ENCODE assay signal across 8 mouse cellular contexts in the genomic region with DNA sequence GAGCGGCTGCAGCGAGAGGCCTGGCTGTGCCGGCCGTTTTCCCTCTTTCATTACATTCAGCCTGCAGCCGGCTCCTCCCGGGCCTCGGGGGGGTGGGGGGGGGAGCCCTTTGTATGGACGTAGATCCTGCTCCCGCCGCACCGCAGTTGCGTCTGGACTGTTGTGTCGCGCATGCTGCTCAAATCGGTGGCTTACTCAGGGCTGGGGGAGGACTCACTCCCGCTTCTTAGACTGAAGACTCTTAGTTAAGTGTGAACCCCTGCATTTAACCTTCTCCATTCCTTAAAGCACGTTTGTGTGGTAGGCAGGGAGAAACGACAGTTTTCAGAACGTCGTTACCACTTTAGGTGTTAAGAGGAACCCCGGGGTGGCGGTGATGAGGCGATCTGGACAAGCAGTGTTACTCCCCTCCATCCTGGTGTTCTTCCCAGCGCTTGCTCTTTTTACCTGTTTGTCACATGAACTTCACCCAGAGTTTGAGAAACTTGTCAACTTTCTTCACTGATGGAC. TPM values are rescaled to one million over a fixed set of nuclear protein-coding genes. Genes with fewer than 3 reads are reported as not detected.
DNase-seq lines count a peak whose midpoint lies in the region; ATAC-seq and TF ChIP-seq lines count a peak whose summit lies in the region.

No protein-coding gene starts in this region.

- ATAC-seq in kidney, embryonic 16.5 days (ENCODE audit: low FRiP score, low TSS enrichment), result peak; percentile 25; the same call in 1 of the 2 replicates
- peak; percentile 38 for ATAC-seq in G1E (ENCODE audit: extremely low read depth, insufficient number of reproducible peaks, low FRiP score, poor library complexity, severe bottlenecking)
- ATAC-seq in intestine, embryonic 14.5 days (replicated peaks; ENCODE audit: low FRiP score, low TSS enrichment, low read depth), result peak; percentile 64
- ATAC-seq in midbrain, embryonic 14.5 days (ENCODE audit: low FRiP score, low TSS enrichment), result peak; percentile 74; the same call in 1 of the 2 replicates

- peak overlapping the region; percentile 90 for H3K9ac ChIP-seq in kidney, embryonic 16.5 days (replicated peaks; ENCODE audit: low read length)
- H3K9ac ChIP-seq in intestine, embryonic 14.5 days (ENCODE audit: low read length), result peak overlapping the region; percentile 85
- H3K9ac ChIP-seq in midbrain, embryonic 14.5 days (replicated peaks; ENCODE audit: low read length), result peak overlapping the region; percentile 89

- H3K4me1 ChIP-seq in kidney, embryonic 16.5 days (ENCODE audit: insufficient read depth, low read length), result peaks cover 7% of the 10 kb centered on the region; the same call in 1 of the 2 replicates
- H3K4me1 ChIP-seq in G1E (ENCODE audit: insufficient read depth, low read depth, low read length), result peaks cover 19% of the 10 kb centered on the region
- H3K4me1 ChIP-seq in erythroblast, embryonic 14.5 days (ENCODE audit: control insufficient read depth), result peaks cover 20% of the 10 kb centered on the region
- H3K4me1 ChIP-seq in intestine, embryonic 14.5 days (replicated peaks; ENCODE audit: control insufficient read depth, insufficient read depth, low read length), result peaks cover 7% of the 10 kb centered on the region; the same call in 1 of the 2 replicates
- H3K4me1 ChIP-seq in midbrain, embryonic 14.5 days (ENCODE audit: control insufficient read depth, insufficient read depth, low read length), result peaks cover 11% of the 10 kb centered on the region

- no peak for DNase-seq in kidney, adult 11 months
- DNase-seq in G1E (ENCODE audit: low spot score), result peak; percentile 23
- DNase-seq in intestine, embryonic 14.5 days (ENCODE audit: low spot score), result no peak
- no peak for DNase-seq in midbrain, embryonic 14.5 days
- no peak for DNase-seq in left cerebral cortex, postnatal 25 days (ENCODE audit: low spot score in 2 of 2)
- no peak for DNase-seq in right cerebral cortex, postnatal 14 days

- under 1% methylated on average over 24 of the region's 24 CpGs for WGBS in kidney, embryonic 16.5 days
- under 1% methylated on average over 23 of the region's 24 CpGs for WGBS in intestine, embryonic 14.5 days
- WGBS in midbrain, embryonic 14.5 days, result under 1% methylated on average over 24 of the region's 24 CpGs

- no peaks in the 10 kb centered on the region for H3K9me3 ChIP-seq in kidney, embryonic 16.5 days (ENCODE audit: low read length)
- no peaks in the 10 kb centered on the region for H3K9me3 ChIP-seq in G1E (replicated peaks)
- H3K9me3 ChIP-seq in erythroblast, embryonic 14.5 days (ENCODE audit: control insufficient read depth, low read length), result no peaks in the 10 kb centered on the region
- no peaks in the 10 kb centered on the region for H3K9me3 ChIP-seq in intestine, embryonic 14.5 days (ENCODE audit: control insufficient read depth, low read length)
- H3K9me3 ChIP-seq in midbrain, embryonic 14.5 days (ENCODE audit: control insufficient read depth, low read length), result no peaks in the 10 kb centered on the region

- intact Hi-C loops in left cerebral cortex, postnatal 25 days (cut with DNase I), result no loop called here

- H3K36me3 ChIP-seq in kidney, embryonic 16.5 days (ENCODE audit: insufficient read depth, low read length), result no peaks in the 10 kb centered on the region
- peaks cover 24% of the 10 kb centered on the region for H3K36me3 ChIP-seq in G1E (replicated peaks)
- H3K36me3 ChIP-seq in erythroblast, embryonic 14.5 days (ENCODE audit: control insufficient read depth), result no peaks in the 10 kb centered on the region; the same call in 1 of the 2 replicates
- H3K36me3 ChIP-seq in intestine, embryonic 14.5 days (ENCODE audit: control insufficient read depth, insufficient read depth, low read length), result no peaks in the 10 kb centered on the region
- H3K36me3 ChIP-seq in midbrain, embryonic 14.5 days (ENCODE audit: control insufficient read depth, insufficient read depth, low read length), result no peaks in the 10 kb centered on the region

- H3K27me3 ChIP-seq in kidney, embryonic 16.5 days (ENCODE audit: insufficient read depth, low read length), result no peaks in the 10 kb centered on the region
- no peaks in the 10 kb centered on the region; the same call in 1 of the 2 replicates for H3K27me3 ChIP-seq in G1E (ENCODE audit: insufficient read depth, low read length)
- H3K27me3 ChIP-seq in erythroblast, embryonic 14.5 days (ENCODE audit: control insufficient read depth), result no peaks in the 10 kb centered on the region; the same call in 1 of the 2 replicates
- H3K27me3 ChIP-seq in intestine, embryonic 14.5 days (replicated peaks; ENCODE audit: control insufficient read depth, insufficient read depth, low read length), result no peaks in the 10 kb centered on the region
- H3K27me3 ChIP-seq in midbrain, embryonic 14.5 days (ENCODE audit: control insufficient read depth, insufficient read depth, low read length), result no peaks in the 10 kb centered on the region

- no peak for TF ChIP-seq CTCF in G1E (IDR thresholded peaks at IDR 0.05; ENCODE audit: low read depth, low read length)

- peak overlapping the region; percentile 92 for H3K4me2 ChIP-seq in kidney, embryonic 16.5 days (replicated peaks; ENCODE audit: low read depth, low read length)
- peak overlapping the region; percentile 85 for H3K4me2 ChIP-seq in intestine, embryonic 14.5 days (ENCODE audit: low read length)
- peak overlapping the region; percentile 54 for H3K4me2 ChIP-seq in midbrain, embryonic 14.5 days (ENCODE audit: low read length)

- H3K27ac ChIP-seq in kidney, embryonic 16.5 days (ENCODE audit: low read length), result peak overlapping the region; percentile 90
- H3K27ac ChIP-seq in intestine, embryonic 14.5 days (ENCODE audit: low read depth), result peak overlapping the region; percentile 84
- H3K27ac ChIP-seq in midbrain, embryonic 14.5 days (replicated peaks; ENCODE audit: low read depth, low read length), result peak overlapping the region; percentile 94

- H3K4me3 ChIP-seq in kidney, embryonic 16.5 days (ENCODE audit: low read length), result peak overlapping the region; percentile 96
- H3K4me3 ChIP-seq in G1E (ENCODE audit: low read depth, low read length), result peak overlapping the region; percentile 90
- H3K4me3 ChIP-seq in erythroblast, embryonic 14.5 days (replicated peaks), result peak overlapping the region; percentile 90
- peak overlapping the region; percentile 70 for H3K4me3 ChIP-seq in intestine, embryonic 14.5 days (ENCODE audit: low read depth, low read length)
- peak overlapping the region; percentile 83 for H3K4me3 ChIP-seq in midbrain, embryonic 14.5 days (replicated peaks; ENCODE audit: low read depth, low read length)

RNA-seq across cellular contexts. Expression of gene Fam98b, which starts 0.5 kb away (rescaled TPM):
- 7.5 and 9.2 TPM in 2 replicates for polyA plus RNA-seq in kidney, embryonic 16.5 days (2015; fragmentation: Nextera tagmentation; extraction: Ambion mirVana)
- total RNA-seq in G1E (2014; fragmentation: Nextera tagmentation) (43.0 and 50.8 TPM in 2 replicates), G1E (2017) (11.0 and 11.2 TPM in 2 replicates)
- polyA plus RNA-seq in G1E (2012), result 7.4 and 11.2 TPM in 2 replicates
- polyA plus RNA-seq in erythroblast, embryonic 14.5 days (2012), result 0.20 and 0.21 TPM in 2 replicates
- 7.2 and 7.6 TPM in 2 replicates for polyA plus RNA-seq in intestine, embryonic 14.5 days (2014; fragmentation: Nextera tagmentation; extraction: Ambion mirVana)
- 10.4 and 11.1 TPM in 2 replicates for polyA plus RNA-seq in midbrain, embryonic 14.5 days (2014; fragmentation: Nextera tagmentation; extraction: Ambion mirVana)
- 10 to 100 TPM; 50.9 to 53.9 TPM for total RNA-seq in left cerebral cortex, postnatal 25 days (2021)
